Mouse (Mus musculus) G1E (cell line): Measurements from ENCODE around the gene Olfr1370. TPM values are rescaled to one million over a fixed set of nuclear protein-coding genes. Genes with fewer than 3 reads are reported as not detected.

Experiments used
- ATAC-seq: 2 replicates; pipeline ENCODE4 v1.8.0; 2016; ENCODE audit warnings: mild to moderate bottlenecking; ENCODE audit not compliant: insufficient number of reproducible peaks, poor library complexity, low FRiP score, severe bottlenecking; ENCODE audit errors: extremely low read depth
- DNase-seq: peaks from one replicate; pipeline ENCODE4 v3.0.0; 2012; ENCODE audit warnings: low spot score
- H3K27me3 ChIP-seq: 2 replicates; pipeline ENCODE4 v1.6.1; 2012; ENCODE audit warnings: mild to moderate bottlenecking, low read length, inconsistent platforms; ENCODE audit not compliant: insufficient read depth
- H3K36me3 ChIP-seq: replicated peaks from 2 replicates; pipeline ENCODE3; 2012; ENCODE audit warnings: mild to moderate bottlenecking, inconsistent platforms
- H3K4me1 ChIP-seq: 2 replicates; pipeline ENCODE4 v1.6.1; 2012; ENCODE audit warnings: low read depth, low read length, inconsistent platforms, mixed read lengths; ENCODE audit not compliant: insufficient read depth
- H3K4me3 ChIP-seq: 2 replicates; pipeline ENCODE4 v1.5.1; 2012; ENCODE audit warnings: low read depth, mild to moderate bottlenecking, inconsistent platforms, low read length, moderate library complexity, mixed read lengths
- H3K9me3 ChIP-seq: replicated peaks from 2 replicates; pipeline ENCODE4 v1.6.1; 2012; ENCODE audit warnings: inconsistent platforms
- CTCF ChIP-seq: IDR thresholded peaks from 2 replicates; pipeline ENCODE4 v1.5.1; 2012; ENCODE audit warnings: low read depth, low read length, inconsistent platforms, mixed read lengths
- GATA1 ChIP-seq: IDR thresholded peaks from 2 replicates; pipeline ENCODE4 v1.6.1; 2012; ENCODE audit warnings: borderline replicate concordance, low read length, inconsistent platforms, mixed read lengths
- GATA2 ChIP-seq: IDR thresholded peaks from 2 replicates; pipeline ENCODE4 v1.6.1; 2012; ENCODE audit warnings: low read depth, low read length, inconsistent platforms, borderline replicate concordance
- POLR2AphosphoS5 ChIP-seq: IDR thresholded peaks from 2 replicates; pipeline ENCODE4 v1.6.1; 2012; ENCODE audit warnings: low read depth, low read length, inconsistent platforms; ENCODE audit not compliant: insufficient replicate concordance
- TAL1 ChIP-seq: conservative IDR thresholded peaks from 2 replicates; pipeline ENCODE4 v1.6.1; 2012; ENCODE audit warnings: low read depth, low read length, inconsistent platforms, mixed read lengths
- polyA plus RNA-seq: library from polyadenylated mRNA; stranded (reverse); fragments of >175 nt; gene quantifications from 2 replicates; pipeline ENCODE4 v1.2.3, GENCODE M21; 2012
- total RNA-seq, 2 experiments: library from RNA; stranded (forward) in 1 of 2; stranded (reverse) in 1 of 2; fragments of 200-1000 nt in 1 of 2; fragments of >200 nt in 1 of 2; fragmentation: Nextera tagmentation in 1 of 2; gene quantifications; 2 replicates each; pipeline ENCODE4 v1.2.3; 2014 to 2017

The Olfr1370 gene
- total and polyA plus RNA-seq, 3 experiments: 0.55 TPM; not detected in 2

GRCm38 (mm10) chr13:21050118-21050517 is 24.6 kb downstream of the Olfr1370 start:
- H3K9me3 ChIP-seq: no peaks in the 10 kb centered on the region
- no peak for TF ChIP-seq GATA2
- TF ChIP-seq POLR2AphosphoS5: no peak
- TF ChIP-seq TAL1: no peak
- TF ChIP-seq GATA1: no peak
- TF ChIP-seq CTCF: no peak
- H3K4me1 ChIP-seq: no peaks in the 10 kb centered on the region
- H3K4me3 ChIP-seq: no peak overlapping the region
- H3K27me3 ChIP-seq: no peaks in the 10 kb centered on the region
- ATAC-seq (no peak), DNase-seq (no peak)
- no peaks in the 10 kb centered on the region for H3K36me3 ChIP-seq

DNA sequence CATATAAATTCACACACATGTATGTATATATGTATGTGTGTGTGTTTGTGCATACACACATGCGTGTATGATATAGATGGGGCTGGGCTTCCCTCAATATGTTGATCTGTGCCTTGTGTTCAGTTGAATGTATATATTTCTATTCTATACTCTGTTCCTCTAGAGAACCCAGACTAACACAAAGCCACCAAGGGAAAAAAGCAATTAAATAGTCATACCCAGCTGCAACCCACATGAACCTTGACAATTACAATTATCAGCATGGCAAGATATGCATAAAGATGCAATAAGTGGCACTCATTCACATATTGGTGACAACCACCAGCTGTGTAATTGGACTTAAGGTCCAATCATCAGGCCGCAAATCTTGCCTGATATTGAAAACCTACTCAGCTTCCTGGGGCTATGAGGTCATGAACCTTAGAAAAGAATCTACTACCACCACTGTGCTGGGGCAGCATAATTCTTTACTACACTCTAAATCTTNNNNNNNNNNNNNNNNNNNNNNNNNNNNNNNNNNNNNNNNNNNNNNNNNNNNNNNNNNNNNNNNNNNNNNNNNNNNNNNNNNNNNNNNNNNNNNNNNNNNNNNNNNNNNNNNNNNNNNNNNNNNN is 34.1 kb downstream of the Olfr1370 start:
- ATAC-seq (no peak), DNase-seq (no peak)
- no peaks in the 10 kb centered on the region for H3K4me1 ChIP-seq
- H3K27me3 ChIP-seq: no peaks in the 10 kb centered on the region
- H3K4me3 ChIP-seq: no peak overlapping the region
- no peak for TF ChIP-seq GATA1
- TF ChIP-seq CTCF: no peak
- no peaks in the 10 kb centered on the region for H3K9me3 ChIP-seq
- no peaks in the 10 kb centered on the region for H3K36me3 ChIP-seq

DNA sequence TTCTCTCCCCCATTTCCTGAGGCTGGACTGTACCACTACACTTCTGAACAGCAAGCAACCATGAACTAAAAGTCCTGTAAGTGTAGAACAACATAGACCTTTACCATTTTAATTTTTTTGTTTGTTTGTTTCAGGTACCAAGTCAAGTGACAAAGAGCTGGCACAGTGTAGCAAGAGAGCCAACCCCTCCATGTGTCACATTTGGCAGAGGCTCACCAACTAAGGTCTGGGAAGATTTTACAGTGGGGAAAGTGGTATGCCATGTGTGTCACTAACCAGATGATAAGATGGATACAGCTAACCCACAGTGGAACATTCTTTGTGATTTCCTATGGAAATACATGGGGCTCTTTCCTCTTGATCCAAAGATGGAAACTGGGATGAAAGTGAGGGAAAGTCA is 38.8 kb downstream of the Olfr1370 start:
- TF ChIP-seq GATA1 (no peak), TAL1 (no peak), POLR2AphosphoS5 (no peak)
- H3K27me3 ChIP-seq: peaks cover 3% of the 10 kb centered on the region; the same call in 1 of the 2 replicates
- ATAC-seq (no peak), DNase-seq (no peak)
- no peak overlapping the region for H3K4me3 ChIP-seq
- no peaks in the 10 kb centered on the region for H3K4me1 ChIP-seq
- H3K36me3 ChIP-seq: no peaks in the 10 kb centered on the region
- H3K9me3 ChIP-seq: no peaks in the 10 kb centered on the region

GRCm38 (mm10) chr13:21035011-21035410 is 39.7 kb downstream of the Olfr1370 start:
- Histone ChIP-seq H3K4me1 (no peaks in the 10 kb centered on the region), H3K27me3 (peaks cover 3% of the 10 kb centered on the region; the same call in 1 of the 2 replicates), H3K9me3 (no peaks in the 10 kb centered on the region), H3K36me3 (no peaks in the 10 kb centered on the region), H3K4me3 (no peak overlapping the region)
- DNase-seq: no peak
- TF ChIP-seq CTCF (no peak), GATA1 (no peak), TAL1 (no peak), POLR2AphosphoS5 (no peak), GATA2 (no peak)
- ATAC-seq: no peak

DNA sequence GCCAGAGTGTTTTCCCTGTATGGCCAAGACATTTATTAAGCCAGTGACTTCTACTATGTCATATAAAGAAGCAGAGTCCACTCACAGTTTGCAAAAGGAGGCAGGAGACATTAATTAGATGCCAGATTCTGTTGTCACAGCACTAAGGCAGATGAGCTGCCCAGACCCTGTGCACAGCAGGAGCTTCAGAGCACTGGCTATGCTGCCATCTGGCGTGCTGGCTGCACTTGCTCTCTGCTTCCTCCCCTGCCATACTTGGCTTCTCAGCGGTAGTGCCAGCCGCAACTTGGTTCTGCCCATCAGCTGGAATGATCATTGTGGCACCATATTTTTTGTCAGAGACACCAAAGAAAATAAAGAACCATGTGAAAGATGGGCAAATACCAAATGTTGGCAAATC is 41.6 kb downstream of the Olfr1370 start:
- Histone ChIP-seq H3K4me3 (no peak overlapping the region), H3K9me3 (no peaks in the 10 kb centered on the region), H3K36me3 (no peaks in the 10 kb centered on the region), H3K27me3 (peaks cover 3% of the 10 kb centered on the region; the same call in 1 of the 2 replicates), H3K4me1 (no peaks in the 10 kb centered on the region)
- DNase-seq (no peak), ATAC-seq (no peak)
- TF ChIP-seq CTCF: no peak
- no peak for TF ChIP-seq POLR2AphosphoS5
- TF ChIP-seq TAL1: no peak
- TF ChIP-seq GATA1: no peak
- no peak for TF ChIP-seq GATA2

GRCm38 (mm10) chr13:21024831-21025230 is 49.9 kb downstream of the Olfr1370 start:
- Histone ChIP-seq H3K4me3 (no peak overlapping the region), H3K9me3 (no peaks in the 10 kb centered on the region), H3K4me1 (no peaks in the 10 kb centered on the region), H3K36me3 (no peaks in the 10 kb centered on the region), H3K27me3 (no peaks in the 10 kb centered on the region; the same call in 1 of the 2 replicates)
- ATAC-seq (no peak), DNase-seq (no peak)
- no peak for TF ChIP-seq CTCF
- no peak for TF ChIP-seq GATA2
- TF ChIP-seq TAL1: no peak
- no peak for TF ChIP-seq GATA1
- no peak for TF ChIP-seq POLR2AphosphoS5

Other genes starting within 250 kb of the Olfr1370 start
- 0.23 TPM in 1 of 2 replicates, not detected in the other for gene Olfr1369-ps1, start 36.5 kb upstream of the Olfr1370 start, total RNA-seq (2014; fragmentation: Nextera tagmentation)
- 0.06 TPM in 1 of 2 replicates, not detected in the other for gene Olfr1369-ps1, start 36.5 kb upstream of the Olfr1370 start, total RNA-seq (2017)
- not detected in 2 replicates for gene Olfr1369-ps1, start 36.5 kb upstream of the Olfr1370 start, polyA plus RNA-seq
- gene Olfr263, start 54.7 kb upstream of the Olfr1370 start, total RNA-seq (2014; fragmentation: Nextera tagmentation): not detected in 2 replicates
- 0.11 TPM in 1 of 2 replicates, not detected in the other for gene Olfr263, start 54.7 kb upstream of the Olfr1370 start, total RNA-seq (2017)
- gene Olfr263, start 54.7 kb upstream of the Olfr1370 start, polyA plus RNA-seq: not detected in 2 replicates
- not detected in 2 replicates for gene Olfr1368, start 70.9 kb upstream of the Olfr1370 start, total RNA-seq (2014; fragmentation: Nextera tagmentation)
- gene Olfr1368, start 70.9 kb upstream of the Olfr1370 start, total RNA-seq (2017): 0.11 TPM in 1 of 2 replicates, not detected in the other
- gene Olfr1368, start 70.9 kb upstream of the Olfr1370 start, polyA plus RNA-seq: not detected in 2 replicates
- 91.5 and 93.2 TPM in 2 replicates for gene Trim27, start 104.5 kb upstream of the Olfr1370 start, total RNA-seq (2014; fragmentation: Nextera tagmentation)
- 173 and 196 TPM in 2 replicates for gene Trim27, start 104.5 kb upstream of the Olfr1370 start, total RNA-seq (2017)
- gene Trim27, start 104.5 kb upstream of the Olfr1370 start, polyA plus RNA-seq: 139 and 188 TPM in 2 replicates
- not detected in 2 replicates for gene Gpx5, start 217.8 kb upstream of the Olfr1370 start, total RNA-seq (2014; fragmentation: Nextera tagmentation)
- 0.11 TPM in 1 of 2 replicates, not detected in the other for gene Gpx5, start 217.8 kb upstream of the Olfr1370 start, total RNA-seq (2017)
- not detected in 2 replicates for gene Gpx5, start 217.8 kb upstream of the Olfr1370 start, polyA plus RNA-seq
- not detected in 2 replicates for gene Gpx6, start 237.2 kb upstream of the Olfr1370 start, total RNA-seq (2014; fragmentation: Nextera tagmentation)
- 0.11 and 0.29 TPM in 2 replicates for gene Gpx6, start 237.2 kb upstream of the Olfr1370 start, total RNA-seq (2017)
- not detected in 2 replicates for gene Gpx6, start 237.2 kb upstream of the Olfr1370 start, polyA plus RNA-seq